Mouse (Mus musculus) hindbrain, embryonic 10.5 days (tissue): Measurements from ENCODE around the gene Spata16. TPM values are rescaled to one million over a fixed set of nuclear protein-coding genes. Genes with fewer than 3 reads are reported as not detected.
A peak's percentile ranks its signal among the peaks of the same experiment; 100 is the strongest.

ENCODE experiments used
- DNase-seq: peaks from one replicate; pipeline ENCODE4 v3.0.0-alpha.2; 2017; ENCODE audit warnings: low spot score
- H3K27ac ChIP-seq: fragments of 300-500 bp; sonication (generic); 2 replicates; pipeline ENCODE4 v1.5.1; 2016; ENCODE audit warnings: mild to moderate bottlenecking, moderate library complexity
- H3K27me3 ChIP-seq: fragments of 300-500 bp; sonication (generic); 2 replicates; pipeline ENCODE4 v1.6.1; 2016; ENCODE audit warnings: mild to moderate bottlenecking; ENCODE audit not compliant: poor library complexity, insufficient read depth, severe bottlenecking
- H3K36me3 ChIP-seq: fragments of 300-500 bp; sonication (generic); 2 replicates; pipeline ENCODE4 v1.6.1; 2016; ENCODE audit warnings: mild to moderate bottlenecking, moderate library complexity
- H3K4me1 ChIP-seq: fragments of 300-500 bp; sonication (generic); replicated peaks from 2 replicates; pipeline ENCODE4 v1.6.1; 2016; ENCODE audit warnings: mild to moderate bottlenecking
- H3K4me3 ChIP-seq: fragments of 300-500 bp; sonication (generic); 2 replicates; pipeline ENCODE4 v1.5.1; 2016; ENCODE audit warnings: mild to moderate bottlenecking, moderate library complexity
- H3K9me3 ChIP-seq: fragments of 300-500 bp; sonication (generic); 2 replicates; pipeline ENCODE4 v1.6.1; 2016; ENCODE audit warnings: mild to moderate bottlenecking, moderate library complexity
- WGBS: fragments of 180-500 bp; shearing (Covaris S2); methylation state at CpG from one replicate; pipeline ENCODE4 v1.1.7; 2016; 5-methylcytosine and 5-hydroxymethylcytosine counted together
- polyA plus RNA-seq: library from polyadenylated mRNA; unstranded; fragments of >200 nt; fragmentation: Nextera tagmentation; extraction: Ambion mirVana; gene quantifications from 2 replicates; pipeline ENCODE4 v1.2.1, GENCODE M21; 2016

Gene Spata16
- polyA plus RNA-seq, 1 experiment from 2014 or later, result not detected

DNA sequence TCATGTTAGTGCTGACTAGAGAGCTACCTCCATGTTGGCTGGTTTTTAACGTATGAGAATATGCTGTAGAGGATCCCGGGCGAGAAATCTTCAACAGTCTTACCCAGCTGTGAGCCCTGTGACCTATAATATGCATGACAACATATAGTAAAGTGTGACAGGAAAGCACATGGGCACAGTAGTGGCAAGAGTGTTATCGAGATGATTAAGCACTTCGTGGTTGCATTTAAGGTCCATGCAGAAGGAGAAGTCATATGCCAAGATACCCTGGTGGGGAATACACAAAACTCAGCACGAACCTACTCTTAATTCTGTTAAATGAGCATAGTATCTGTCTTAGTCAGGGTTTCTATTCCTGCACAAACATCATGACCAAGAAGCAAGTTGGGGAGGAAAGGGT, 115.0 kb downstream of the Spata16 start:
- no peak overlapping the region for H3K4me3 ChIP-seq
- WGBS, result 87% methylated on average over 6 of the region's 6 CpGs
- H3K4me1 ChIP-seq, result no peaks in the 10 kb centered on the region
- no peaks in the 10 kb centered on the region for H3K9me3 ChIP-seq
- DNase-seq, result no peak
- no peaks in the 10 kb centered on the region for H3K36me3 ChIP-seq
- H3K27me3 ChIP-seq, result no peaks in the 10 kb centered on the region
- H3K27ac ChIP-seq, result no peak overlapping the region

DNA sequence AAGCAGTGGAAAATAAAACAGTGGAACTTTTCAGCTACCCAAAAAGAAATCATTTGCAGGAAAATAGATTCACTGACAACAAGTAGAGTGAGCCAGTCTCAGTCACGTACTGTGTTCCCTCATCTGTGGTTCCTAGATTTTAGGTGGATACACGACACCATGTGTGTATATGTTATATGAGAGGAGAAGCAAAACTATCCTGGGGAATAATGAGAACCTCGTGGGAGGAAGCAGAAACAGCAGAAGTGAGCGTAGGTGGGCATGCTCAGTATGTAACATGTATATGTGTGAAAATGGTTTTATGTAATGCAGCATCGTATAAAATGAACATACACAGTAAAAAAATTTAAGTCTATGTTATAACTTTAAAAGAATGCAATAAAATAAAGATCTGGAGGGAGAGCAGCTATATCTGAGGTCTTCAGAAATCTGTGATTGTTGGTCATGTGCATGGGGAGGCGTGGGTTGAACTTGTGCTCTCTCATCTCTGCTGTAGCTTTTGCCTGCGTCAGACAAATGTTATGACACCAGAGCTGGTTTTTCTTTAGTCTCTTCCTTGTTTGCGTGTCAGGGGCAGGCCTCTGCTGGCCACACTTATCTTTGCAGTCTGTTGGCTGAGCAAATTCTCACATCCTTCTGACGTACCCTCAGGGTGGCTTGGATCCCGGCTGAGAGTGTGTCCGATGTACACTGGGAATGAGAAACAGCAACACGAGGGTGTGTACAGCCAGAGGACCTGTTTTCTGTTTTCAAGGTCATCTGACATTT, 156.1 kb downstream of the Spata16 start:
- WGBS, result 75% methylated on average over 12 of the region's 12 CpGs
- H3K9me3 ChIP-seq, result no peaks in the 10 kb centered on the region
- no peak for DNase-seq

DNA sequence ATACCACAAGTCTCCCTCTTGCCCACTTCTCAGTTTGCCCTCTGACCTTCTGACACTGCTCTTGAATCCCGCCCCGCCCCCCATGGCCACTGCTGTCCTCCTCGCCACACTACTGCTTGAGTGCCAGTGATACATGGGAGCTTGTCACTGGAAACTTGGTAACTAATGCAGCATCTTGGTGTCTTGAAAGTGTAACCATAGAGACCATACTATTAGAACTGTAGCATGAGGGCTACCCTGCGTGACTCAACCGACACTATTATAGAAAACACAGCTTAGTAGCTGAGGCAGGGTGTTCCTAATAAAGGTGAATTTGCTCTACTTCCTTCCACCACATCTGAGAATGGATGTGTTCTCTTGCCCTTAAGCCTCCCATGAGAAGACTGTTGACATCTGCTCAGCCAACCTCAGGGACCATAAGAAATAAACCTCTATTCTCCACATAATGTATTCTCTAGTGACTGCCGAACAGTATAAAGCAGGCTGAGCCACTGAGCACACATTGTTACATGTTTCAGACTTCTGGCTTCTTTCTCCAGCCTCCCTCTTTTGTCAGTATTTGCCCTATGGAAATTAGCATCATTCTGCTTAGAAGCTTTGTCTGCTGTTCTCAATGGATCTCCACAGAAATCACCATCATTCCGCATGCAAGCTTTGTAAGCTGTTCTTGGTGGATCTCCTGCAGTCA, 158.6 kb downstream of the Spata16 start:
- peak overlapping the region; percentile 74 for H3K27ac ChIP-seq
- peak; percentile 11 for DNase-seq
- 64% methylated on average over 7 of the region's 7 CpGs for WGBS

More for the DNA sequence above, 156.1 kb downstream of the Spata16 start:
- H3K27me3 ChIP-seq, result no peaks in the 10 kb centered on the region
- 0 out of 2 replicates have a peak overlapping the region, but pooled peaks have one; percentile 13 for H3K27ac ChIP-seq
- no peaks in the 10 kb centered on the region for H3K36me3 ChIP-seq
- peaks cover 11% of the 10 kb centered on the region for H3K4me1 ChIP-seq
- no peak overlapping the region for H3K4me3 ChIP-seq

GRCm38 (mm10) chr3:26796954-26797353, 159.5 kb downstream of the Spata16 start:
- Histone ChIP-seq H3K27me3 (no peaks in the 10 kb centered on the region), H3K9me3 (no peaks in the 10 kb centered on the region), H3K36me3 (no peaks in the 10 kb centered on the region), H3K4me3 (no peak overlapping the region), H3K27ac (peak overlapping the region; percentile 74), H3K4me1 (peaks cover 11% of the 10 kb centered on the region)
- DNase-seq, result no peak
- 85% methylated on average over 1 of the region's 1 CpGs for WGBS

More for the DNA sequence above, 158.6 kb downstream of the Spata16 start:
- Histone ChIP-seq H3K27me3 (no peaks in the 10 kb centered on the region), H3K4me3 (no peak overlapping the region), H3K9me3 (no peaks in the 10 kb centered on the region), H3K4me1 (peaks cover 11% of the 10 kb centered on the region), H3K36me3 (no peaks in the 10 kb centered on the region)

DNA sequence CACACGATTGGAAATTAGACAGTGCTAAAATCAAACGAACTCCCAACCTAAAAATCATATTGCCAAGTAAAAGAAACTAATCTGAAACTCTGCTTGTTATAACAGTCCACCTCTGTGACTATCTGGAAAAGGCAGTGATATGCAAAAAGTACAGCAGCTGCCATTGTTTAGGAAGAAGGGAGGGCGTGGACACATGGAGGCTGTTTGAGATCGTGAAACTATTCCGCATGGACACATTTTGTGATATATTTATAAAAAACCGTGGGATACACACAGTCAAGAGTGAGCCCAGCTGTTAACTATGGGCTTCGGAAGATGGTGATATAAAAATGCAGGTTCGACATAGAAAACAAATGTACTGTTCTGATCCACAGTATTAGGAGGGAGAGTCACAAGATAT, 176.9 kb downstream of the Spata16 start:
- DNase-seq, result no peak
- H3K27ac ChIP-seq, result no peak overlapping the region
- no peaks in the 10 kb centered on the region for H3K27me3 ChIP-seq
- H3K9me3 ChIP-seq, result no peaks in the 10 kb centered on the region
- no peaks in the 10 kb centered on the region for H3K36me3 ChIP-seq
- H3K4me3 ChIP-seq, result no peak overlapping the region
- no peaks in the 10 kb centered on the region for H3K4me1 ChIP-seq
- 86% methylated on average over 8 of the region's 8 CpGs for WGBS

GRCm38 (mm10) chr3:26815764-26816163, 178.3 kb downstream of the Spata16 start:
- H3K9me3 ChIP-seq, result no peaks in the 10 kb centered on the region
- no peaks in the 10 kb centered on the region for H3K4me1 ChIP-seq
- no peak overlapping the region for H3K4me3 ChIP-seq
- H3K27me3 ChIP-seq, result no peaks in the 10 kb centered on the region
- no peaks in the 10 kb centered on the region for H3K36me3 ChIP-seq
- no peak overlapping the region for H3K27ac ChIP-seq
- DNase-seq, result no peak
- 93% methylated on average over 5 of the region's 5 CpGs for WGBS

DNA sequence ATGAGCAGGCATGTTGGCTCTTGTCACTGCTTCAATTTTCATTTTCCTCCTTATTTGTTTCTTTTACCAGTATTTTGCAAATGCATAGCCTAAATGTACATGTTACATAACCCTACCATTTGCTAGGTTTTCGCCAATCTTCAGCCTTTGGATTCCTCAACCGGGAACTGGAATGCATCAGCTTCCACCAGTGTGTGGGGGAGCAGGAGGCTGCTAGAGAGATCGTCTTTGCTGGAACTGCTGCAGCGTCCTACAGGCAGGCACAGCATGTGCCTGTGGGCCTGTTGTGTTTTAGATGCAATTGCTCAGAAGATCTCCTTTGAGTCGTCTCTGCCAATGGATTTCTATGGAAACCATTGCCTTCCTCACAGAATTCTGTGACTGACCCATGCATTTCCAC, 182.0 kb downstream of the Spata16 start:
- H3K36me3 ChIP-seq, result no peaks in the 10 kb centered on the region
- WGBS, result 38% methylated on average over 5 of the region's 5 CpGs
- no peak for DNase-seq
- H3K9me3 ChIP-seq, result 0 out of 2 replicates have a peak, but pooled peaks cover 2% of the 10 kb centered on the region
- H3K4me3 ChIP-seq, result no peak overlapping the region
- H3K27me3 ChIP-seq, result no peaks in the 10 kb centered on the region
- no peak overlapping the region for H3K27ac ChIP-seq
- H3K4me1 ChIP-seq, result no peaks in the 10 kb centered on the region

GRCm38 (mm10) chr3:26826958-26827839, 189.8 kb downstream of the Spata16 start:
- 79% methylated on average over 7 of the region's 7 CpGs for WGBS
- H3K9me3 ChIP-seq, result no peaks in the 10 kb centered on the region
- no peak for DNase-seq
- no peaks in the 10 kb centered on the region for H3K36me3 ChIP-seq
- H3K4me3 ChIP-seq, result no peak overlapping the region
- no peak overlapping the region for H3K27ac ChIP-seq
- no peaks in the 10 kb centered on the region for H3K27me3 ChIP-seq
- H3K4me1 ChIP-seq, result 0 out of 2 replicates have a peak, but pooled peaks cover 6% of the 10 kb centered on the region

DNA sequence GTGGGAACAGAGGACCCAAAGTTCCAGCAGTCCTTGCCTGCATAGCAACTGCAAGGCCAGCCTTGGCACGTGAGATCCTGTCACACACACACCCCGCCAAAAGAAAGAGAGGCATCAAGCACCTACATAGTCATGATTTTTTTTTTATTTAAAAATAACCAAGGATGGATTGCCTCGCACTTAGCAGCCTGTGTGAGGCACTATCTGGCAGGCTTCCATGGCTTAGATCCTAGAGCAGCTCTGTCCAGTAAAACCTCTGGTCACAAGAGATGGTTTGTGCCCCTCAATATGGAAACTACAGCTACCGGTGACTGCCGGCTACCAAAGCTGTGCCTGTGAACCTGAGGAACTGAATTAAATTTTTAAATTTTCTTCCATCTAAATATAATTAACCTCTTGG, 195.5 kb downstream of the Spata16 start:
- 95% methylated on average over 5 of the region's 5 CpGs for WGBS
- Histone ChIP-seq H3K27me3 (no peaks in the 10 kb centered on the region), H3K36me3 (no peaks in the 10 kb centered on the region), H3K4me3 (no peak overlapping the region), H3K9me3 (no peaks in the 10 kb centered on the region), H3K4me1 (peaks cover 7% of the 10 kb centered on the region; the same call in 1 of the 2 replicates), H3K27ac (no peak overlapping the region)
- no peak for DNase-seq

DNA sequence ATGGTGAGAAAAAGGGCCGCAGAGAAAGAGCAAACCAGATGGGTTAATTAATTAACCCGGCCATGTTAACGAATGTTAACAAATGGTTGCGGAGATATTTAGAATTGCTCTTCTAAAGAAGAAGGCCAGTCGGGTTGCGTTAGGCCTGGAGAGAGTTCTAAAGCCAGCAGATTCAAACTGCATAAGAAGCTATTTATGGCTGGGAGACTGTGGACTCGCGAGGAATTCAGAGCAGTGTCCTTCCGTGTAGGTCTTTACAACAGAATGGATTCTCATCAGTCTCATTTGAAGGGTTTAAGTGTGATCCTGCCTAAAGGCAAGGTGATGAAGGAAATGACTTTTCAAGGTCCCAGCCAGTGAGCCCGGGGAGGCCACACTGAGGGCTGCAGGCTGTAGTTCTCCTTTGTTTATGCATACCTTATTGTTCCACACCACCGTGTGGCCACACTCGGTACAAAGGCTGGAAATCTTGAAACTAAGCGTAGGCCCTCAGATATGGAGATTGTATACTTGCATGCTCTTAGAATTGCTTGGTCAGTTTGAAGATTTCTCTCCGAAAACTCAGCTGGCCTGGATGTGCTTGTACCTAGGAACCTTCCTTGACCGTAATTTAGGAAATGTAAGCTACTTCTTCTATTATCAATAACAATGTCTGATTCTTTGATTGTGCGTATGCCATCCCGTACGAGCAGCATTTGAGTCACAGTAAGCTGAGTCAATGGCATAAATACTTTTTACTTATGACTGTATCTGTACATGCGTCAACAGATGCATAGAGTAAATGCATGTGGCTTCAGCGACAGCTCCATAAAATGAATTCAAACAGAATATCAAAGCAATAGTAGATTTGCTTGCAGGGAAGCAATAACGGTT, 197.0 kb downstream of the Spata16 start:
- no peaks in the 10 kb centered on the region for H3K27me3 ChIP-seq
- H3K27ac ChIP-seq, result peak overlapping the region; percentile 62
- peaks cover 7% of the 10 kb centered on the region; the same call in 1 of the 2 replicates for H3K4me1 ChIP-seq
- no peaks in the 10 kb centered on the region for H3K9me3 ChIP-seq
- H3K36me3 ChIP-seq, result no peaks in the 10 kb centered on the region
- peak; percentile 47 for DNase-seq
- no peak overlapping the region for H3K4me3 ChIP-seq
- 75% methylated on average over 21 of the region's 21 CpGs for WGBS

DNA sequence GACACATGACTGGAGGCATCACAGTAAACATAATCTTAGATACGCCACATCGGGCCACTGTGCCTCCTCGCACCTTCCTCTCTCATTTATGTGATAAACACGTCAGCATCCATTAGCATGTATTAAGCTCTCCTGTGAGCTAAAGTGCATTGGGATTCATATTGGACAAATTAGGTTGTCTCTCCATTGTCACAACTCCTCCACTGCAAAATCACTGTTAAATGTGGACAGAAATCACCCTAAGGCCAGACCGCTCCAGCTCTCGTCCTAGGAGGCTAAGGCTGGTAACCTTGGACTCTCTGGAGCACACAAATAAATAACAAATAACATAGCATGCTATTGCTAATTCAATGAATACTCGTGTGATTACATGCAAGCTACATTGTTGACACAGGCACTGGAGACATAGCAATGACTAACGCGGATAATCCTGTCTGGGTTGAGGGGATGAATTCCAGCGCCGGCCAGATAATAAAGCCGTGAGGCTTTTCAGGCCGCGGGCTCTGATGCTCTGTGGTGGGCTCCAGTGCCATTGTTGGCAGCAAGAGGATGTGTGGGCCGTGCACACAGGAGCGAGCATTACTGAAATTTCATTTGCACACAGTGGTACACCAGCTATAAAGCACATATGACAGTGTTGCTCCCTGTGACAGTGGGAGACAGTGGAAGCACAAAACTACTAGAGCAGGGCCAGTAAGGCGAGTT, 197.8 kb downstream of the Spata16 start:
- H3K27ac ChIP-seq, result no peak overlapping the region
- no peaks in the 10 kb centered on the region for H3K9me3 ChIP-seq
- no peak for DNase-seq
- no peak overlapping the region for H3K4me3 ChIP-seq
- peaks cover 7% of the 10 kb centered on the region; the same call in 1 of the 2 replicates for H3K4me1 ChIP-seq
- H3K27me3 ChIP-seq, result no peaks in the 10 kb centered on the region
- H3K36me3 ChIP-seq, result no peaks in the 10 kb centered on the region
- 90% methylated on average over 17 of the region's 17 CpGs for WGBS
